ENCODE assay signal across 31 mouse cellular contexts in the genomic region with DNA sequence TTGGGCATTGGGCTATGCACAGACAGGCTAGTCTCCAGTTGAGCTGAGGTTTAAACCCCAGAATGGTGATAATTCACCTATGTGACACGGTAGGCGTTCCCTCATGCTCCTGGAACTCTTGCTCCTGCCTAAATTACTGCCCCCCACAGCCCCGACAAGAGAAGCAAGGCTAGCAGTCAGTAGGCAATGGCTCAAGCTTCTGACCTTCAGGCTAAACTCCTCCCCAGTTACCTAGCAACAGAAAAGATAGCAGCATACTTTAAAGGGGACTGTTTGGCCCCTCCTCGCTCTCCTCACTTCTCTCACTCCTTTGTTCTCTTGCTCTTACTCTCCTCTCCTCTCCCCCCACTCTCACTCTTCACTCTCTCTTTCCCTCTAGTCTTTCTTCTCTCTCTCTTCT. TPM values are rescaled to one million over a fixed set of nuclear protein-coding genes. Genes with fewer than 3 reads are reported as not detected.
"Had no signal": no experiment of that assay in that cellular context is flagged by ENCODE, and none has a peak within 500 bp of the region (broad histone marks: within the 10 kb centered on the region; RNA-seq: fewer than 3 reads in every experiment).

No protein-coding gene starts in this region.

- H3K4me2 ChIP-seq: heart, embryonic 12.5 days; hindbrain, embryonic 12.5 days; hindbrain, embryonic 14.5 days; intestine, embryonic 15.5 days; limb, embryonic 12.5 days; liver, embryonic 11.5 days; liver, embryonic 13.5 days; liver, embryonic 15.5 days had no signal

- H3K27ac ChIP-seq: gastrocnemius, adult 2 months; hindbrain, embryonic 10.5 days; hindbrain, embryonic 12.5 days; hindbrain, embryonic 14.5 days; intestine, embryonic 15.5 days; layer of hippocampus, adult 2 months; left cerebral cortex, adult 2 months; limb, embryonic 10.5 days; limb, embryonic 12.5 days; liver, embryonic 13.5 days; liver, embryonic 15.5 days had no signal

- H3K36me3 ChIP-seq: heart, embryonic 12.5 days; hindbrain, embryonic 10.5 days; hindbrain, embryonic 12.5 days; intestine, embryonic 15.5 days; limb, embryonic 10.5 days; limb, embryonic 12.5 days; liver, embryonic 13.5 days; liver, embryonic 15.5 days had no signal

- H3K27me3 ChIP-seq: heart, embryonic 12.5 days; hindbrain, embryonic 12.5 days; intestine, embryonic 15.5 days; limb, embryonic 12.5 days; liver, embryonic 15.5 days had no signal

- DNase-seq: gastrocnemius, adult 2 months; gastrocnemius, postnatal 10 days; gastrocnemius, postnatal 25 days; heart, adult 18-20 months; heart, postnatal 10 days; heart, postnatal 4 days; kidney, adult 18-20 months; kidney, adult 8-10 months; kidney, postnatal 10 days; kidney, postnatal 25 days; kidney, postnatal 4 days; liver; liver, embryonic 13.5 days had no signal

- H3K4me3 ChIP-seq: gastrocnemius, adult 2 months; heart, embryonic 12.5 days; hindbrain, embryonic 10.5 days; hindbrain, embryonic 12.5 days; intestine, embryonic 15.5 days; layer of hippocampus, adult 2 months; left cerebral cortex, adult 2 months; limb, embryonic 10.5 days; limb, embryonic 12.5 days; liver, embryonic 13.5 days; liver, embryonic 15.5 days had no signal

- H3K9ac ChIP-seq: heart, embryonic 12.5 days; hindbrain, embryonic 12.5 days; hindbrain, embryonic 14.5 days; intestine, embryonic 15.5 days; limb, embryonic 12.5 days; liver, embryonic 13.5 days; liver, embryonic 15.5 days had no signal

- H3K9me3 ChIP-seq: heart, embryonic 12.5 days; hindbrain, embryonic 10.5 days; hindbrain, embryonic 12.5 days; intestine, embryonic 15.5 days; limb, embryonic 10.5 days; limb, embryonic 12.5 days; liver, embryonic 13.5 days; liver, embryonic 15.5 days had no signal

- ATAC-seq: hindbrain, embryonic 16.5 days; inflammation-experienced regulatory T-cells, adult 6 months; intestine, embryonic 15.5 days; intestine, postnatal 0 days had no signal

- H3K4me1 ChIP-seq: intestine, embryonic 15.5 days; liver, embryonic 15.5 days had no signal

RNA-seq across cellular contexts. Expression of gene Tcte1, which starts 22.3 kb away (rescaled TPM):
- total RNA-seq: gastrocnemius, adult 2 months; gastrocnemius, postnatal 10 days; gastrocnemius, postnatal 25 days; gastrocnemius, postnatal 4 days; granulocyte monocyte progenitor cell, adult 5-6 weeks; heart, adult 18-20 months; heart, adult 8-10 months; heart, postnatal 10 days; heart, postnatal 25 days; heart, postnatal 4 days had no signal
- polyA plus RNA-seq: inflammation-experienced regulatory T-cells, adult 6 months; intestine, postnatal 0 days; liver, embryonic 13.5 days had no signal

RNA-seq across cellular contexts. Expression of gene Spats1, which starts 25.8 kb away (rescaled TPM):
- total RNA-seq: gastrocnemius, adult 2 months; gastrocnemius, postnatal 25 days had no signal

RNA-seq across cellular contexts. Expression of gene Tmem151b, which starts 48.5 kb away (rescaled TPM):
- total RNA-seq: gastrocnemius, adult 2 months; gastrocnemius, postnatal 25 days; granulocyte monocyte progenitor cell, adult 5-6 weeks had no signal
